Mouse (Mus musculus) spleen, adult 2 months (tissue): ENCODE results near the gene Itsn1. TPM values are rescaled to one million over a fixed set of nuclear protein-coding genes. Genes with fewer than 3 reads are reported as not detected.

ENCODE experiments used
- DNase-seq, 2 experiments: peaks; one replicate each; pipeline versions ENCODE4 v3.0.0 to v3.0.0-alpha.2; 2012 to 2021; ENCODE audit warnings: low spot score in 2 of 2, low read depth in 1 of 2
- H3K27ac ChIP-seq: fragments of 200-500 bp; 2 replicates; pipeline ENCODE4 v1.5.1; 2012; ENCODE audit warnings: low read length, inconsistent platforms; ENCODE audit not compliant: insufficient read depth
- H3K27me3 ChIP-seq: fragments of 200-500 bp; 2 replicates; pipeline ENCODE4 v1.6.1; 2012; ENCODE audit warnings: mild to moderate bottlenecking, moderate library complexity, low read length, inconsistent platforms; ENCODE audit not compliant: control insufficient read depth, insufficient read depth
- H3K36me3 ChIP-seq: fragments of 200-500 bp; 2 replicates; pipeline ENCODE4 v1.6.1; 2012; ENCODE audit warnings: mild to moderate bottlenecking, low read length, inconsistent platforms; ENCODE audit not compliant: control insufficient read depth, insufficient read depth
- H3K4me1 ChIP-seq: fragments of 200-500 bp; 2 replicates; pipeline ENCODE4 v1.6.1; 2011; ENCODE audit warnings: inconsistent platforms; ENCODE audit not compliant: control insufficient read depth, insufficient read depth, insufficient read length
- H3K4me3 ChIP-seq: fragments of 200-500 bp; 2 replicates; pipeline ENCODE4 v1.5.1; 2011; ENCODE audit warnings: mild to moderate bottlenecking, inconsistent platforms; ENCODE audit not compliant: insufficient read depth, insufficient read length; ENCODE audit errors: extremely low read depth
- CTCF ChIP-seq: fragments of 200-500 bp; IDR thresholded peaks from 2 replicates; pipeline ENCODE4 v1.5.1; 2011; ENCODE audit warnings: mild to moderate bottlenecking, inconsistent platforms; ENCODE audit not compliant: insufficient read depth, insufficient read length, insufficient replicate concordance; ENCODE audit errors: extremely low read depth
- POLR2A ChIP-seq: fragments of 200-500 bp; IDR thresholded peaks from 2 replicates; pipeline ENCODE4 v1.6.1; 2011; ENCODE audit warnings: low read depth, low read length, inconsistent platforms
- WGBS: fragments of 180-500 bp; shearing (Covaris S2); methylation state at CpG from one replicate; pipeline ENCODE4 v1.1.7; 2018; 5-methylcytosine and 5-hydroxymethylcytosine counted together
- polyA plus RNA-seq: library from polyadenylated mRNA; depleted of rRNA; stranded (reverse); fragments of >200 nt; gene quantifications from 2 replicates; pipeline ENCODE4 v1.2.3, GENCODE M21; 2012

Gene Itsn1
- polyA plus RNA-seq, 1 experiment, result 36.0 TPM

DNA sequence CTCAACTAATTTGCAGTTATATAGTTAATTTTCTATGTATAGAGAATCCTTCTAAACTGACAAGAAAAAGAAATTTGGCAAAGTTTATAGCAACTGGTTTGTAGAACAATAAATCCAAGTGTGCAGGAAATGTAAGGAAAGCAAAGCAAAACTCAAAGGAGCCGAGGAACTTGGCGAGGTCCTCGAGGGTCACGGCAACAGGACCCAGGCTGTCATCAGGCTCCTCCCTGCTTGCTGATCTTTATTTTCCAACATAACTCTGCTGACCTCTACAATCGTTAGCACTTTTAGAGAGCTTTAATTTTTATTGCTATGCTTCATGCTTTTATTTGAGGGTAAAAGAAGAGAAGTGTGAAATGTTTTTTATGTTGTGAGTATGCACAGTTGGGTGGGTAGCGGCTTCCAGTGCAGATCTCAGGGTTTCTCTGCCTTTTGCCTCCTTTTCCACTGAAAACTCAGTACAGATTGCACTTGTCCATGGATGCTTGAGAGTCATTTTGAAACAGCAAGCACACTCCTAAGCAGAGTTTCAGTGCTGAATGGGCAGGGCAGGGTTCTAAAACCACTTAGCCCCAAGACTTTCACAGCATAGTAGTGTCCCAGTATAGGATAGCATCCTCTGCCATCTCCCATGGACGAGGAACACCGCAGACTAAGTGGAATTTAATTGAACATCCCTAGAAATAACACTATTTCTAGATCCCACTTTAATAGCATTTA, 63.6 kb downstream of the Itsn1 start:
- no peak overlapping the region for H3K4me3 ChIP-seq
- H3K36me3 ChIP-seq, result no peaks in the 10 kb centered on the region
- TF ChIP-seq CTCF, result no peak
- no peak for TF ChIP-seq POLR2A
- no peaks in the 10 kb centered on the region for H3K27me3 ChIP-seq
- no peak overlapping the region for H3K27ac ChIP-seq
- WGBS, result 76% methylated on average over 8 of the region's 8 CpGs
- peaks cover 9% of the 10 kb centered on the region; the same call in 1 of the 2 replicates for H3K4me1 ChIP-seq
- no peak for DNase-seq

DNA sequence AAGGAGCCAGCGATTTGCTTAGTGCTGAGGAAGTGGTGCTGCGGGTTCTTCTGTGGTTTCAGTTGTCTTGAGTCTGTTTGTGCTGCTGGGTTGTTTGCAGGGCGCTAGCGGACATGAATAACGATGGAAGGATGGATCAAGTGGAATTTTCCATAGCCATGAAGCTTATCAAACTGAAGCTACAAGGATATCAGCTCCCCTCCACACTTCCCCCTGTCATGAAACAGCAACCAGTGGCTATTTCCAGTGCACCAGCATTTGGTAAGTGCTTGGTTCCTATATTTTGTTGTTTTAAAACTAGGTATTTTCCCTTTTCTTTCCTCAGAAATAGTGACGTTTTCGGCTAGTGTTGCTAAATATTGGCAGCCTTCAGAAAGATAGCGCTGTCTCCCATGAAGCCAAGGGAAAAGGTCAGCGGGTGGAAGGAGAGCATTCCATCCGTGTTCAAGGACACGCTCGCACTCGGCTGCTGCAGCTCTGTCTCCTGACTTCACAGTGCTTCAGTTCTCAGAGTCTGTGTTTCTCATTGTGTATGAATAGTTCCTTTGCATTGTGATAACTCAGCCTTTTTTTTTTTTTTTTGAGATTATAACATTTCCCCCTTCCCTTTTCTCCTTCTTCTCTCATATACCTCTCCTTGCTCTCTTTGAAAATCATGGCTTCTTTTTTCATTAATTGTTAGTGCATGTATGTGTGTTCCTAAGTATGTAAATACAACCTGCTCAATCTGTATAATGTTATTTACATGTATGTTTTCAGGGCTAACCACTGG, 64.6 kb downstream of the Itsn1 start:
- Histone ChIP-seq H3K4me1 (peaks cover 9% of the 10 kb centered on the region; the same call in 1 of the 2 replicates), H3K27ac (no peak overlapping the region), H3K4me3 (no peak overlapping the region), H3K27me3 (no peaks in the 10 kb centered on the region), H3K36me3 (no peaks in the 10 kb centered on the region)
- DNase-seq, result peak in 1 of 2 experiments; percentile 9
- TF ChIP-seq POLR2A (no peak), CTCF (no peak)
- WGBS, result 11% methylated on average over 13 of the region's 13 CpGs

DNA sequence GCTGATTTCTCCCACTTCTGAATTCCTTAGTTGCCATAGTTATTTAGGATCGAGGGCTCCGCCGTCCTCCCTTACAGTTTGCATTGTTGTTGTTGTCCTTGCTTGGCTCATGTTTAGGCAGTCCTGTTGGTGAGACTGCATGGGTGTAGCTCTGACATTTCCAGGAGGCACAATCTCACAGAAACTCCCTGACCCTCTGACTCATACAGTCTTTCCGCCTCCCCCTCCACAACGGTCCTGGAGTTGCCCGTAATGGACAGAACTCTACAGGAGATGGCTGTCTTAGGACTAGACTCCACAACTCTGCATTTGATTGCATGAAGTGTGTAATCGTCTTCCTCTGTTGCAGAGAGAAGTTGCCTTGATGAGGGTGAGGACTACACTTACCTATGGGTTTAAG, 65.2 kb downstream of the Itsn1 start:
- H3K4me3 ChIP-seq, result no peak overlapping the region
- no peaks in the 10 kb centered on the region for H3K36me3 ChIP-seq
- WGBS, result 79% methylated on average over 7 of the region's 7 CpGs
- no peaks in the 10 kb centered on the region for H3K27me3 ChIP-seq
- no peak overlapping the region for H3K27ac ChIP-seq
- peaks cover 9% of the 10 kb centered on the region; the same call in 1 of the 2 replicates for H3K4me1 ChIP-seq
- DNase-seq, result no peak
- no peak for TF ChIP-seq CTCF
- TF ChIP-seq POLR2A, result no peak

DNA sequence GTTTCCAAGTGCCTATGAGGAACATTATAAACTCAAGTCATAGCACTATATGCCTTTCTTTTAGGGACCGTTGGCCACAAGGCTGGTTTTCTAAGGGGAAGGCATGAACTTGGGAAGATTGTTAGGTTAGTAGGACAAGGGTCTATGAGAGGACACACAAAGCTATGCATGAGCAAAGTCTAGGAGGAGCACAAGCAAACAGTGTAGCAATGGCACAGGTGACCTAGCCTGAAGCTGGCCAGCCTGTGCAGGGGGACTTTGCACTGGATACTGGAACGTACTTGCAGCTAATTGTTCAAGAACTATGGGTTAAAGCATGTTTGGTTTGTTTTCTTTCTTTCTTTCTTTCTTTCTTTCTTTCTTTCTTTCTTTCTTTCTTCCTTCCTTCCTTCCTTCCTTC, 66.0 kb downstream of the Itsn1 start:
- Histone ChIP-seq H3K27me3 (no peaks in the 10 kb centered on the region), H3K4me1 (peaks cover 3% of the 10 kb centered on the region; the same call in 1 of the 2 replicates), H3K4me3 (no peak overlapping the region), H3K36me3 (no peaks in the 10 kb centered on the region), H3K27ac (no peak overlapping the region)
- no peak for DNase-seq
- WGBS, result 82% methylated on average over 2 of the region's 2 CpGs
- TF ChIP-seq POLR2A, result no peak
- no peak for TF ChIP-seq CTCF

DNA sequence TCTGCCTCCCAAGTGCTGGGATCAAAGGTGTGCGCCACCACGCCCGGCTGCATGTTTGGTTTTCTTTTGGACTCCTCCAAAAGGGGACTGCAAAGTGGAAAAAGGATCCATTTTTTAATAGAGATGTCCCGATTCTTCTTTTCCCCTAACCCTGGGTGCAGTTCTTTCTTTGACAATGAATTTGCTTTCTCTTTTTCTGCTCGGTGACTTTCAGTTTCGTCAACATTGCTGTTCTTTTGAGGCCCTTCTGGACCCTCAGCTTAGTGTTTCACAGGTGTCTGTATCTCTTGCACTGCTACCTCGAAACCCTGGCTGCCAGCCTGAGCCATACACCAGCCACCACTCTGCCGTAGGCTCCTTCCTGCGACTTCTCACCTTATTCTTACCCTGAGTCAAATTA, 66.5 kb downstream of the Itsn1 start:
- TF ChIP-seq CTCF (no peak), POLR2A (no peak)
- DNase-seq, result no peak
- Histone ChIP-seq H3K4me3 (no peak overlapping the region), H3K36me3 (no peaks in the 10 kb centered on the region), H3K27ac (no peak overlapping the region), H3K27me3 (no peaks in the 10 kb centered on the region), H3K4me1 (no peaks in the 10 kb centered on the region)
- WGBS, result 62% methylated on average over 9 of the region's 9 CpGs

DNA sequence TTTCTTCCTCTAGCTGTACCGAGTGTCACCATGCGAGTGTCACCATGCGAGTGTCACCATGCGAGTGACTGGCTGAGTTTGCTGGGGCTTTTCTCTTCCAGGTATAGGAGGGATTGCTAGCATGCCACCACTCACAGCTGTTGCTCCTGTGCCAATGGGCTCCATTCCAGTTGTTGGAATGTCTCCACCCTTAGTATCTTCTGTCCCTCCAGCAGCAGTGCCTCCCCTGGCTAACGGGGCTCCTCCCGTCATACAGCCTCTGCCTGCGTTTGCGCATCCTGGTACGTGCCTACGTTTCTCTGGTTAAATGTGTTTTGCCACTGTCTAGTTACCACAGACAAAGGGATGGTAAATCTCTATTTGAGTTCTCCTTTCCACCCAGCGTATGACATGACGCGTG, 72.3 kb downstream of the Itsn1 start:
- DNase-seq, result no peak
- no peak overlapping the region for H3K4me3 ChIP-seq
- no peak overlapping the region for H3K27ac ChIP-seq
- no peaks in the 10 kb centered on the region for H3K27me3 ChIP-seq
- no peaks in the 10 kb centered on the region for H3K4me1 ChIP-seq
- 92% methylated on average over 13 of the region's 13 CpGs for WGBS
- no peaks in the 10 kb centered on the region for H3K36me3 ChIP-seq
- TF ChIP-seq POLR2A (no peak), CTCF (no peak)

DNA sequence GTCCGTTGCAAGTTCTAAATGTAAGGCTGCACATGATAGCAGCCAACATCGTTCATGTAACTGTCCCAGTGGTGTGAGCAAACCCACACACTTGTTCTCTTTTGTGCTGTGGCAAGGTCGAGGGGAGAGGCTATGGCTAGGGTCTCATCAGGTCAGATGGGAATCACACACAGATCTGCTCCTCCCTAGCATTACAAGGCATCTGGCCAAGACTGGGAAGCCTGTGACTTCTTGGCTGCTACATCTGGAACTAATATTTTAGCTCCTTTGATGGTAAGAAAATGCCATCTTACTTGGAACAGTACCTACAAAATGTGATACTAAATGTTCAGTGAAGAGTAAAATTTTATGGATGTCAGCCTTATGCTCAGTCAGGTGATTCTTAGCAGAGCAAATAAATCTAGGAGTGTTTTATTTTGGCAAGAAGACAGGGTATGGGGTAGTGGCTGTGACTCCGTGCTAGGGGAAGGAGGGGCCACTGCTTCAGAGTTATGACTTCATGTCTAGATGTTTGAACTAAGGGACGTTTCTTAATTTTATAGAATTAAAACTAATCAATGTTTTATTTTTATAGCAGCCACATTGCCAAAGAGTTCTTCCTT, 73.5 kb downstream of the Itsn1 start:
- Histone ChIP-seq H3K27me3 (no peaks in the 10 kb centered on the region), H3K36me3 (no peaks in the 10 kb centered on the region), H3K4me3 (no peak overlapping the region), H3K4me1 (no peaks in the 10 kb centered on the region), H3K27ac (no peak overlapping the region)
- 76% methylated on average over 5 of the region's 5 CpGs for WGBS
- TF ChIP-seq CTCF (no peak), POLR2A (no peak)
- no peak for DNase-seq
